Mouse (Mus musculus) cerebellum, postnatal 36 days (tissue): Measurements from ENCODE around the gene Gm12258.

Source experiments
- DNase-seq, 2 experiments: peaks; one replicate each; pipeline ENCODE4 v3.0.0; 2021 to 2022; ENCODE audit warnings: mixed read lengths in 2 of 2

Gm12258 gene

GRCm38 (mm10) chr11:58903511-58904409 lies 56.8 kb downstream of the Gm12258 start, which contains the start of gene Zfp39:
TSS of gene Zfp39 (minus strand) at chr11:58904225.
- DNase-seq = peak; percentile 96 to 97

GRCm38 (mm10) chr11:58904410-58904718 lies 57.4 kb downstream of the Gm12258 start:
- no peak for DNase-seq

- no peak for DNase-seq
These were observed 57.9 kb downstream of the Gm12258 start for GRCm38 (mm10) chr11:58904838-58905237.
